Mouse (Mus musculus) natural killer cell, adult 2 months (primary cell): ENCODE data around the gene Prepl.
A peak's percentile ranks its signal among the peaks of the same experiment; 100 is the strongest.

Source experiments
- DNase-seq, 2 experiments: peaks; one replicate each; pipeline ENCODE4 v3.0.0; 2022; ENCODE audit warnings: low spot score in 2 of 2

Prepl gene

GRCm38 (mm10) chr17:85023247-85024167 is 66.5 kb downstream of the Prepl start:
- DNase-seq, result peak; percentile 49 to 66

- DNase-seq, result no peak
These were observed 69.7 kb downstream of the Prepl start for GRCm38 (mm10) chr17:85020343-85020742.

- DNase-seq, result peak in 1 of 2 experiments; percentile 13
These were observed 71.2 kb downstream of the Prepl start for GRCm38 (mm10) chr17:85018794-85019193.

DNA sequence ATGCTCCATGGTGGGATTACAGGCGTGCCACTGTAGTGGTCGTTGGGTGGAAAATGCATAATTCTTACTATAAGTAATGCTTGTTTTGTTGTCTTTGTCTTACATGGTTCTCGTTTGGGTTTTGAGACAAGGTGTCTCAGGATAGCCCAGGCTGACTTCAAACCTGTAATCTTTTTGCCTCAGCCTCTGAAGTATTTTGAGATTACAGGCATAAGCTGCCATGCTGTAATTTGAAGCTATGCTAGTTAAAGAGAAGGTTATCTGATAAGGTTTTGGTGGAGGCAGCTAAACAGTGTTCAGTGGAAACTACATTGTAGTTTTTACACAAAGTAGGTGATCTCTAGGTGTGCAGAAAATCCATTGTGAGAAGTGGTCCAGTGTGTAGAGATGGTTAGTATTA is 71.7 kb downstream of the Prepl start:
- DNase-seq, result no peak

GRCm38 (mm10) chr17:85014632-85015031 is 75.4 kb downstream of the Prepl start:
- no peak for DNase-seq

DNA sequence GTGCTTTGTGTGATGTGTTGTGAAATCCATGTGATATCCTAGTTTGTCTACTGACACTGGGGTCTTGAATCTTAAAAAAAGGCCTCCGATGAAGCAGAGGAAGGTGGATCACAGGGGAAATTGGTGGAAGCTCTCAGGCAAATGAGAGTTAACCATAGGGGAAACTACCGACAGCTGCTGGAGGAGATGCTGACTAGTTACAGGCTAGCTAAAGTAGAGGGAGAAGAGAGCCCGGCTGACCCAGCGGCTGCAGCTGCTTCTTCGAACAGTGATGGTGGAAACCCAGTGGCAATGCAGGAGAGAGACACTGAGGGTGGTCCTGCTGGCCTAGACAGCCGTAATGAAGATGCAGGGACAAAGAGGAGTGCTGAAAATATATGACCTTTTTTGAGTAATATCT is 76.6 kb downstream of the Prepl start:
- DNase-seq, result no peak
